Mouse (Mus musculus): ENCODE data around the gene Abt1. TPM values are rescaled to one million over a fixed set of nuclear protein-coding genes. Genes with fewer than 3 reads are reported as not detected.
A peak's percentile ranks its signal among the peaks of the same experiment; 100 is the strongest.

The Abt1 gene
- polyA plus RNA-seq, 1 experiment from 2014 or later = 3.7 TPM

DNA sequence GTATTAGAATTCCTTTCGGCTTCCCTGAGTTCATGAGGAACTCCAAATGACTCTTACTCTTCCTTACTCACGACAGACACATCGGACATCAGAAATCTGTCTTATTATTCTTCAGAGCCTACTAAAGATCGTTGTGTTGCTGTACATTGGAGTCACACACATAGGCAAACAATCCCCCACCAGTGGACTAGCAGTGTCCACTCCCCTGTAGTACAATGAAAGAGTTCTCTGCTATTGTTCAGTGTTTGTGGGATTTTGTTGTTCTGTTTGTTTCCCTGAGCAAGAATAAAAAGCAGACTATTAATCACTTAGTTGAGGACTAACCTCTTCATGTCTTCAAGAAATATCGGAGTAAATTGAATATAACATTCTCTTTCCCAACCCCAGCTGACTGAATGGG, 10.1 kb upstream of the Abt1 start:
- 79% methylated on average over 5 of the region's 5 CpGs for WGBS (ENCODE audit: missing documents)
- no peak overlapping the region for H3K27ac ChIP-seq
- H3K4me3 ChIP-seq (ENCODE audit: inconsistent target) = no peak overlapping the region

DNA sequence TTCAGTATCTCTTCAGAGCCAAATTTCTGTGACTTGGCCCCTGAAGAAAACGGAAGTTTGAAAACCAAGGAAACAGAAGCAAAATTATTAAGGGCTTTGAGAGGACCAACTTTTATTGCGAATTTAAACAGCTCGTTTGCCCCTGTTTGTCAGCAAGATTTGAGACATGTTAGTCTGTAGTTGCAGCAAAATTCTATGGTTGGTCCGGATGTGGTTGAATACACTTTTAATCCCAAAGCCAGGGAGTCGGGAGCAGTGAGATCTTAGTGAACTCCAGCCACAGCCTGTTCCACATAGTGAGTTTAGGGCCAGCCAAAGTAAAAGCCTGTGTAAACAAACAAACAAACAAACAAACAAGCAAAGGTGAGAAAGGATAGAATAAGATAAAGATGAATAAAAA, 9.5 kb upstream of the Abt1 start:
- Histone ChIP-seq H3K4me3 (ENCODE audit: inconsistent target) (peak overlapping the region; percentile 61), H3K27ac (no peak overlapping the region), H3K79me2 (ENCODE audit: inconsistent target) (no peaks in the 10 kb centered on the region), H3K36me3 (ENCODE audit: inconsistent target) (no peaks in the 10 kb centered on the region)
- 2% methylated on average over 5 of the region's 5 CpGs for WGBS (ENCODE audit: missing documents)

More for the DNA sequence above, 10.1 kb upstream of the Abt1 start:
- H3K79me2 ChIP-seq (ENCODE audit: inconsistent target) = no peaks in the 10 kb centered on the region
- H3K36me3 ChIP-seq (ENCODE audit: inconsistent target) = no peaks in the 10 kb centered on the region

- Histone ChIP-seq H3K27ac (peak overlapping the region; percentile 55), H3K4me3 (ENCODE audit: inconsistent target) (peak overlapping the region; percentile 61), H3K36me3 (ENCODE audit: inconsistent target) (no peaks in the 10 kb centered on the region), H3K79me2 (ENCODE audit: inconsistent target) (no peaks in the 10 kb centered on the region)
- WGBS (ENCODE audit: missing documents) = 0% methylated on average over 28 of the region's 28 CpGs
Measured at GRCm38 (mm10) chr13:23432562-23433201, 9.0 kb upstream of the Abt1 start.

GRCm38 (mm10) chr13:23431351-23431771, 7.7 kb upstream of the Abt1 start:
- Histone ChIP-seq H3K27ac (peak overlapping the region; percentile 55), H3K4me3 (ENCODE audit: inconsistent target) (peak overlapping the region; percentile 61), H3K79me2 (ENCODE audit: inconsistent target) (no peaks in the 10 kb centered on the region), H3K36me3 (ENCODE audit: inconsistent target) (no peaks in the 10 kb centered on the region)
- WGBS (ENCODE audit: missing documents) = 1% methylated on average over 15 of the region's 15 CpGs

GRCm38 (mm10) chr13:23430734-23431133, 7.1 kb upstream of the Abt1 start:
- H3K36me3 ChIP-seq (ENCODE audit: inconsistent target) = no peaks in the 10 kb centered on the region
- peak overlapping the region; percentile 61 for H3K4me3 ChIP-seq (ENCODE audit: inconsistent target)
- peak overlapping the region; percentile 29 for H3K27ac ChIP-seq
- no peaks in the 10 kb centered on the region for H3K79me2 ChIP-seq (ENCODE audit: inconsistent target)
- 1% methylated on average over 17 of the region's 17 CpGs for WGBS (ENCODE audit: missing documents)

GRCm38 (mm10) chr13:23429771-23430380, 6.2 kb upstream of the Abt1 start:
- WGBS (ENCODE audit: missing documents) = 32% methylated on average over 10 of the region's 10 CpGs
- no peak overlapping the region for H3K27ac ChIP-seq
- peak overlapping the region; percentile 61 for H3K4me3 ChIP-seq (ENCODE audit: inconsistent target)
- no peaks in the 10 kb centered on the region for H3K36me3 ChIP-seq (ENCODE audit: inconsistent target)
- H3K79me2 ChIP-seq (ENCODE audit: inconsistent target) = no peaks in the 10 kb centered on the region

DNA sequence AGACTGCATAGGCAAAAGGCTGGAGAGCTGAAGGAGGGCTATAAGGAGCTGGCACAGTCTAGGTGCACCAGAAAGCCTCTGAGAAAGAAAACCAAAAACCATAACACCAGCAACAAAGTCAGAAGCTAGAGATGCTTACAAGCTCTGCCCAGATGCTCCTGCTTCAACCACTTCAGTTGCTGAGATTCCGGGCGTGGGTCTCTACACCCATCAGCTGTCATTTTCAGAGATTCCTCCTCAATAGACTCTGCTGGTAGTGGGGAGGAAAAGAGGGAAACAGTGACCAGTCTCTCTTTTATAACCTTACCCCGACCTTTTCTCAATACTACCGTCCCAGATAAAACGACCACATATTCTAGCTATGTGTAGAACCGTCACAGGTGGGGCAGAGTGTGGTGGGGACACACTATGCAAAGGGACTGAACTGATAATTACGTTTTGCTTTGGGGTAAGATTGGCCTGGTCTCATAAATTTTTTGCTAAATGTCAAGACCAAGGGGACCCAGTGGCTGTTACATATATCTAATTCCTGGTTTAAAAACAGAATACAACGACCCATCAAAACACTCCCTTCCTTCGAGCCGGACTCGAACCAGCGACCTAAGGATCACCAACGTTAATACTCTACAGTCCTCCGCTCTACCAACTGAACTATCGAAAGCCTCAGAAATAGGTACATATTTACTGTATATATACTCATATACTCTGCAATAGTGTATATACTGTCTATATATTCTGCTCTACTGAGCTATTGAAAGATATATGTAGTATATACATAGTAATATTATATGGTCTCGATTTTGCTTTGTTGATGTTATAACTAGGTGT, 4.7 kb upstream of the Abt1 start:
- H3K36me3 ChIP-seq (ENCODE audit: inconsistent target) = no peaks in the 10 kb centered on the region
- 91% methylated on average over 16 of the region's 16 CpGs for WGBS (ENCODE audit: missing documents)
- no peak overlapping the region for H3K4me3 ChIP-seq (ENCODE audit: inconsistent target)
- H3K27ac ChIP-seq = no peak overlapping the region
- peaks cover 3% of the 10 kb centered on the region for H3K79me2 ChIP-seq (ENCODE audit: inconsistent target)

DNA sequence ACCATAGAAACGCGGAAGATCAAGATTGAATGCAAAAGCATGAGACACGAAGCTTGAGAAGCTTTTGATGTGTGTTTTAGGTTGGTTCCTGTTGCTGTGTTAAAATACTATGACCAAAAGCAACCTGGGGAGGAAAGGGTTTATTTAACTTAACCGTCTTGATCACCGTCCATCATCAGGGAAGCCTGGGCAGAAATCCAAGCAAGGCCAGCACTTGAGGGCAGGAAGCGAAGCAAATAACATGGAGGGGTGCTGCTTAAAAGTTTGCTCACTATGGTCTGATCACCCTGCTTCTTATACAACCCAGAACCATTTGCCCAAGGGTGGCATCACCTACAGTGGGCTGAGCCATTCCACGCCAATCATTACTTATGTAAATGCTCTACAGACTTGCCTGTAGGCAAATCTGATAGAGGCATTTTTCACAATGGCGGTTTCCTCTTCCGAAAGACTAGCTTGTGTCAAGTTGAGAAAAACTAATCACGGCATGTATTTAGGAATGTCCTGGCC, 3.8 kb upstream of the Abt1 start:
- WGBS (ENCODE audit: missing documents) = 97% methylated on average over 10 of the region's 10 CpGs
- H3K27ac ChIP-seq = no peak overlapping the region

GRCm38 (mm10) chr13:23426922-23427321, 3.3 kb upstream of the Abt1 start:
- 73% methylated on average over 14 of the region's 14 CpGs for WGBS (ENCODE audit: missing documents)

More for the DNA sequence above, 3.8 kb upstream of the Abt1 start:
- Histone ChIP-seq H3K4me3 (ENCODE audit: inconsistent target) (no peak overlapping the region), H3K79me2 (ENCODE audit: inconsistent target) (peaks cover 12% of the 10 kb centered on the region), H3K36me3 (ENCODE audit: inconsistent target) (no peaks in the 10 kb centered on the region; the same call in 1 of the 2 replicates)

GRCm38 (mm10) chr13:23426335-23426734, 2.7 kb upstream of the Abt1 start:
- H3K27ac ChIP-seq = no peak overlapping the region
- 90% methylated on average over 8 of the region's 8 CpGs for WGBS (ENCODE audit: missing documents)
- H3K36me3 ChIP-seq (ENCODE audit: inconsistent target) = peaks cover 11% of the 10 kb centered on the region; the same call in 1 of the 2 replicates
- no peak overlapping the region for H3K4me3 ChIP-seq (ENCODE audit: inconsistent target)
- H3K79me2 ChIP-seq (ENCODE audit: inconsistent target) = peaks cover 22% of the 10 kb centered on the region

More at GRCm38 (mm10) chr13:23426922-23427321, 3.3 kb upstream of the Abt1 start:
- Histone ChIP-seq H3K27ac (no peak overlapping the region), H3K79me2 (ENCODE audit: inconsistent target) (peaks cover 17% of the 10 kb centered on the region), H3K4me3 (ENCODE audit: inconsistent target) (no peak overlapping the region), H3K36me3 (ENCODE audit: inconsistent target) (peaks cover 5% of the 10 kb centered on the region; the same call in 1 of the 2 replicates)

- H3K4me3 ChIP-seq (ENCODE audit: inconsistent target) = no peak overlapping the region
- 46% methylated on average over 9 of the region's 9 CpGs for WGBS (ENCODE audit: missing documents)
- H3K27ac ChIP-seq = no peak overlapping the region
- H3K79me2 ChIP-seq (ENCODE audit: inconsistent target) = peaks cover 22% of the 10 kb centered on the region
- H3K36me3 ChIP-seq (ENCODE audit: inconsistent target) = peaks cover 19% of the 10 kb centered on the region
Measured at GRCm38 (mm10) chr13:23425505-23425904, 1.8 kb upstream of the Abt1 start.

- peak overlapping the region; percentile 94; the same call in 1 of the 2 replicates for H3K4me3 ChIP-seq (ENCODE audit: inconsistent target)
- H3K79me2 ChIP-seq (ENCODE audit: inconsistent target) = peaks cover 22% of the 10 kb centered on the region
- 9% methylated on average over 25 of the region's 25 CpGs for WGBS (ENCODE audit: missing documents)
- H3K27ac ChIP-seq = no peak overlapping the region
- peaks cover 24% of the 10 kb centered on the region for H3K36me3 ChIP-seq (ENCODE audit: inconsistent target)
Measured at GRCm38 (mm10) chr13:23424494-23425325, 1.0 kb upstream of the Abt1 start.

DNA sequence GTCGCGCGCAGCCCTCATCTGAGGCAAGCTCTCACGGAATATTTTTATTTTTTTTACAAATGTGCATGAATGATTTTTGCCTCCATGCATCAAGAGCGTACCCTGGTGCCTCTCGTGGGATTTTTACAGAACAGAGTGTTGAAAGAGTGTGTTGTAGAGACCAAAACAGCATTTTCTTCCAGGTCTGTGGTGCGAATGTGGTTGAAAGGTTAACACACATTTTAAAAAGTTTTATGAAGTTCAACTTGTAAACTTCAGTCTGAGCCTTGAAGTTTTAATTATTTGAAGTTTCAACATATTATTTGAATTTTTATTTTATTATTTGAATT, 350 bp upstream of the Abt1 start:
- no peak overlapping the region for H3K27ac ChIP-seq
- H3K4me3 ChIP-seq (ENCODE audit: inconsistent target) = peak overlapping the region; percentile 94
- WGBS (ENCODE audit: missing documents) = 0% methylated on average over 7 of the region's 7 CpGs
- peaks cover 24% of the 10 kb centered on the region for H3K36me3 ChIP-seq (ENCODE audit: inconsistent target)
- H3K79me2 ChIP-seq (ENCODE audit: inconsistent target) = peaks cover 22% of the 10 kb centered on the region

GRCm38 (mm10) chr13:23422351-23422750, 1.3 kb downstream of the Abt1 start:
- no peak overlapping the region for H3K4me3 ChIP-seq (ENCODE audit: inconsistent target)
- peaks cover 22% of the 10 kb centered on the region for H3K79me2 ChIP-seq (ENCODE audit: inconsistent target)
- 95% methylated on average over 16 of the region's 16 CpGs for WGBS (ENCODE audit: missing documents)
- H3K27ac ChIP-seq = no peak overlapping the region
- H3K36me3 ChIP-seq (ENCODE audit: inconsistent target) = peaks cover 24% of the 10 kb centered on the region
